Mouse (Mus musculus): ENCODE results near the gene Tsc22d4.
A peak's percentile ranks its signal among the peaks of the same experiment; 100 is the strongest.

- TF ChIP-seq CTCF (IDR thresholded peaks at IDR 0.05; ENCODE audit: low read depth) (peak; percentile 25; the same call in 1 of the 2 replicates), EP300 (IDR thresholded peaks at IDR 0.05; ENCODE audit: low read depth) (no peak)
Observed at GRCm38 (mm10) chr5:137791553-137791952, 46.0 kb downstream of the Tsc22d4 start.
